Mouse (Mus musculus): ENCODE measurements around the gene Tnfrsf12a.
A peak's percentile ranks its signal among the peaks of the same experiment; 100 is the strongest.

Gene Tnfrsf12a

DNA sequence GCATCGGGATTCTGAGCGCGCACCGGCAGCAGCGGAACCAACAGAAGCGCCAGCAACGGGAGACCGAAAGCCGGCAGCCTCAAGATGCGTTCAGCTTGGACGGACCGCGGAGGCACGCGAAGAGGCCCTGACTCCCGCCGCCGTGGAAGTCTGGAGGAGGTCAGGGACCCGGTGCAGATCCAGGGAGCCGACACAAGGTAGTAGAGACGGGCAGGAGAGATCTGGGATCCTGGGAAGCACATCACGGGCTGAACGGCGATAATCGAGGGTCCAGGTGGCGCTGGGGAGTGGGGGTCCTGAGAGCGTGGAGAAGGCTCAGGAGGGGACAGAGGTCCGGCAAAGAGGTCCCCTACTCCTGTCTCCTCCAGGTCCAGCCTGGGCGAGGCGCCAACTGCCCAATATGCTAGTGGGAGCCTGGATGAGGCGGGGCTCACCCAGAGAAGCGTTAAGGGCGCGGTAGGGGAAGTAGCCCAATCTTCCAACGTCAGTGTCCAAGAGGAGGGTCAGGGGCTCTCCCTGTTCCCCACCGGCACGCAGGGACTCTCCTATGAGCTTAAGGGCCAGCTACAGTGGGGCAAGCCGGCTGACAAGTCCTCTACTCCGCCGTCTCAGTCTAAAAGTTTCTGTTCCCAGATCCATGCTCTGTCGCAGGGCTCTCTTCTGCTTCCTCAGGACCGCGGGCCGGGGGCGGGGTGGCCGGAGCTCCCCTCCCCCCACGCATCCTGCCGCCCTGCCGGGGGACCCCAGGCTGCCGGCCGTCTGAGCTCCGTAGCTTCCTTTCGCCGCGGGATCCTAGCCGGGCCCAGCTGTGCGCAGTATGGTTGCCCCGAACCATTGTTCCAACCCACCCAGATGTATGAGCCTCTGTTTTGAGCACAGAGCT, 32.4 kb downstream of the Tnfrsf12a start, which contains the start of gene Mmp25:
TSS of gene Mmp25 (minus strand) at position 665 of the 883 bp plus-strand sequence.
- peak; percentile 30 to 59 for DNase-seq

DNA sequence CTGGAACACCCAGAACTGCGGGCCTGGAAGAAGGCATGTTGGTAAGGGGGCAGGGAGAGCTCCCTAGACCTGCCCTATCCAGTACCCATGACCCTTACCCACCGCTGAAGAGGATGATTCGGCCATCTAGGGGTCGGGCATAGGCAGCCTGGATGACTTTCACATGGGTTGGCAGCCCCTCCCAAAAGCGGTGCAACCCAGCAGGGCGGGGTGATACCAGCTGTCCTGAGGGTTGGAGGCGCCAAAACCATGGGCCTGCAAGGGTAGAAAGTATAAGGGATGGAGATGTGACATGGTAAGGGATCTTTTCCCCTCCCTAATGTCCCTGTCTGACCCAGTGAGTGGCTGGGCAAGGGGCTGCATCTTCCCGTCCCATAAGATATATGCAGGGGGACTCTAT, 46.0 kb downstream of the Tnfrsf12a start:
- peak; percentile 27 to 48 for DNase-seq

DNA sequence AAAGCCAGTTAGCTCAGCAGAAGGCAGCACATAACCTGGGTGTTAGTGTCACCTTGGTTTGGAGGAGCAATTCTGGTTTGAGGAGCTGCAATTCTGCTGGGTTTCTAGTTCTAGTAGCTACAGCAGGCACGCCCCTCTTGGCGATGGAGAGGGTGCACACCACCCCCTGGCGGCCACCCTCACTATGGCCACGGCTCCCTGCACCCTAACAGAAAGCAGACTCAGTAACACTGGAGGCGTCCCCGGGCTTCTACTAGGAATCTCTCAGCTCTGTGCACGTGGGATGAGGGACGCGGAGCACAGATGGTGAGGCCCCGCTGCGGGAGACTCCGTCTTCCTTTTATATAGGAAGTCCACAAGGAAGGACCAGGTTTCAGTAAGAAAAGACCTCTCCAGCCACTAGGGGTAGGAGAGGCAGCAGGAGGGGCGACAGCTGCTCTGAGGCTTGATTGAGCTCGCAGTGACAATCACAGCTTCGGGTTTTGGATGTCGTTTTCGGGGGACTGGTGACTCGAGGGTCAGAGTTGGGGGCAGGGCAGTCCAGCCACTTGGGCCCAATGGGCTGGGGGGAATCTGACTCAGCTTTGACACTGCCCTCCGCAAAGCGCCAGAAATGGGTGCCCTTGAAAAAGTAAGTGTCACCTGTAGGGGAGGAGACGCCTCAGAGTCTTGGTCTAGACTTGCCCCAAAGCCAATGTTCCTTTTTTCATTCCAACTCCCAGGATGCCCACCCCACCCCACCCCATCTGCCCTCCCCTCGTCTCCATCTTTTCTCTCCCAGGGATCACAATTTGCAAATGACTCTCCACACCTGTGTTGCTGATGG, 46.9 kb downstream of the Tnfrsf12a start:
- DNase-seq, result peak; percentile 89 to 92

DNA sequence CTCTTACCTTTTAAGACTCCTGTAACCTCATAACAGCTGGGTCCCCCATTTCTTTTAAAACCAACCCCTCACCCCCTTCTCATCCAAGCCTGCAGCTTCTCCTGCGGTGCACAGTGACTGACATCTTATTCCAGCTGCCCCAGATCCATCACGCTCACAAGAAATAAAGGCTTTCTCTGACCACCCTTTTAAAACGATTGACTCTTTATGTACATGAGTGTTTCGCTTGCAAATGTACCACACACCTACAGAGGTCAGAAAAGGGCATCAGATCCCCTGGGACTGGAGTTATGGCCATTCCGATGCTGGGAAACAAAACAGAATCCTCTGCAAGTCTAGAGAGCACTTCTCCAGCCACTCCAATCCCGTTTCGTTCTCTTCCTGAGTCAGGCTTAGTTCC, 49.5 kb downstream of the Tnfrsf12a start:
- DNase-seq, result no peak

All from cerebellum, postnatal 14 days (tissue).